23 mouse cellular contexts compared by ENCODE assay signal in genomic region chr12:85754611-85755265, GRCm38 (mm10). TPM values are rescaled to one million over a fixed set of nuclear protein-coding genes. Genes with fewer than 3 reads are reported as not detected.
DNase-seq lines count a peak whose midpoint lies in the region; ATAC-seq and TF ChIP-seq lines count a peak whose summit lies in the region.
"Had no signal": no experiment of that assay in that cellular context is flagged by ENCODE, and none has a peak within 500 bp of the region (broad histone marks: within the 10 kb centered on the region; RNA-seq: fewer than 3 reads in every experiment).

No protein-coding gene starts in this region.

- no peaks in the 10 kb centered on the region for H3K9me3 ChIP-seq in heart, postnatal 0 days (replicated peaks; ENCODE audit: control insufficient read depth, low read length)
- no peaks in the 10 kb centered on the region for H3K9me3 ChIP-seq in stomach, embryonic 16.5 days (replicated peaks; ENCODE audit: control insufficient read depth, low read length)
- H3K9me3 ChIP-seq in stomach, postnatal 0 days (ENCODE audit: control insufficient read depth, low read length) = no peaks in the 10 kb centered on the region
- H3K9me3 ChIP-seq in intestine, embryonic 15.5 days = no peaks in the 10 kb centered on the region
- H3K9me3 ChIP-seq: embryonic facial prominence, embryonic 15.5 days; forebrain, embryonic 10.5 days; hindbrain, embryonic 13.5 days had no signal

- H3K27me3 ChIP-seq in heart, postnatal 0 days (ENCODE audit: control insufficient read depth, insufficient read depth, low read length) = no peaks in the 10 kb centered on the region
- no peaks in the 10 kb centered on the region for H3K27me3 ChIP-seq in stomach, embryonic 16.5 days (ENCODE audit: control insufficient read depth, insufficient read depth, low read length)
- no peaks in the 10 kb centered on the region for H3K27me3 ChIP-seq in stomach, postnatal 0 days (ENCODE audit: control insufficient read depth, insufficient read depth, low read length)
- no peaks in the 10 kb centered on the region for H3K27me3 ChIP-seq in intestine, embryonic 15.5 days (replicated peaks)
- H3K27me3 ChIP-seq: embryonic facial prominence, embryonic 15.5 days; hindbrain, embryonic 13.5 days had no signal

- ATAC-seq in heart, postnatal 0 days (ENCODE audit: insufficient read depth, low read depth) = 0 out of 2 replicates have a peak, but pooled peaks have one; percentile 33
- ATAC-seq in stomach, embryonic 16.5 days (ENCODE audit: insufficient read depth, low FRiP score) = peak; percentile 29; the same call in 1 of the 2 replicates
- ATAC-seq in stomach, postnatal 0 days (ENCODE audit: low FRiP score, low TSS enrichment) = no peak
- ATAC-seq in intestine, embryonic 15.5 days = peak; percentile 73
- ATAC-seq in inflammation-experienced regulatory T-cells, adult 6 months = no peak
- no peak for ATAC-seq in megakaryocyte-erythroid progenitor cell, adult 5-6 weeks (replicated peaks; ENCODE audit: low FRiP score, low TSS enrichment, poor library complexity, severe bottlenecking)
- ATAC-seq: CD4-positive, CD25-positive, alpha-beta regulatory T cell, adult 4 months; forebrain, embryonic 14.5 days had no signal

- TF ChIP-seq EP300 in heart, postnatal 0 days (IDR thresholded peaks at IDR 0.05; ENCODE audit: low read depth) = no peak
- TF ChIP-seq EP300 in stomach, postnatal 0 days (optimal IDR thresholded peaks at IDR 0.05) = no peak

- no peak for TF ChIP-seq CTCF in heart, postnatal 0 days (IDR thresholded peaks at IDR 0.05; ENCODE audit: low read depth)
- TF ChIP-seq CTCF in stomach, postnatal 0 days (IDR thresholded peaks at IDR 0.05; ENCODE audit: low read depth) = no peak

- no peaks in the 10 kb centered on the region for H3K36me3 ChIP-seq in heart, postnatal 0 days (replicated peaks; ENCODE audit: control insufficient read depth, insufficient read depth, low read length)
- H3K36me3 ChIP-seq in stomach, embryonic 16.5 days (ENCODE audit: control insufficient read depth, insufficient read depth, low read length) = no peaks in the 10 kb centered on the region
- H3K36me3 ChIP-seq in stomach, postnatal 0 days (ENCODE audit: control insufficient read depth, insufficient read depth, low read length) = no peaks in the 10 kb centered on the region
- no peaks in the 10 kb centered on the region for H3K36me3 ChIP-seq in intestine, embryonic 15.5 days
- H3K36me3 ChIP-seq: embryonic facial prominence, embryonic 15.5 days; forebrain, embryonic 10.5 days; hindbrain, embryonic 13.5 days had no signal

- WGBS in heart, postnatal 0 days = 54% methylated on average over 5 of the region's 5 CpGs
- 49% methylated on average over 5 of the region's 5 CpGs for WGBS in stomach, embryonic 16.5 days
- WGBS in stomach, postnatal 0 days = 41% methylated on average over 5 of the region's 5 CpGs
- 54% methylated on average over 5 of the region's 5 CpGs for WGBS in intestine, embryonic 15.5 days

- H3K4me2 ChIP-seq in heart, postnatal 0 days (ENCODE audit: low read depth, low read length) = no peak overlapping the region
- no peak overlapping the region for H3K4me2 ChIP-seq in stomach, embryonic 16.5 days (ENCODE audit: low read depth, low read length)
- no peak overlapping the region for H3K4me2 ChIP-seq in stomach, postnatal 0 days (replicated peaks; ENCODE audit: low read depth)
- no peak overlapping the region for H3K4me2 ChIP-seq in intestine, embryonic 15.5 days (replicated peaks)
- H3K4me2 ChIP-seq: embryonic facial prominence, embryonic 15.5 days; hindbrain, embryonic 13.5 days had no signal

- no peak overlapping the region for H3K9ac ChIP-seq in heart, postnatal 0 days (replicated peaks; ENCODE audit: low read depth, low read length)
- no peak overlapping the region for H3K9ac ChIP-seq in stomach, embryonic 16.5 days (ENCODE audit: low read length)
- H3K9ac ChIP-seq in stomach, postnatal 0 days (ENCODE audit: low read length) = no peak overlapping the region
- no peak overlapping the region for H3K9ac ChIP-seq in intestine, embryonic 15.5 days
- H3K9ac ChIP-seq: embryonic facial prominence, embryonic 15.5 days; hindbrain, embryonic 13.5 days had no signal

- no peak for DNase-seq in heart, postnatal 0 days (ENCODE audit: low spot score)
- no peak for DNase-seq in heart, adult 9 months (ENCODE audit: low spot score in 2 of 2)
- DNase-seq in stomach, postnatal 0 days (ENCODE audit: low spot score) = no peak
- DNase-seq: adrenal gland, postnatal 10 days; B cell, adult 2 months; cerebellum, adult 11 months; cerebellum, adult 8-10 months; cerebellum, postnatal 14 days; embryo, embryonic 11 days; gastrocnemius, adult 2 months; gastrocnemius, postnatal 25 days; heart, postnatal 14 days had no signal

- H3K4me1 ChIP-seq in heart, postnatal 0 days (ENCODE audit: control insufficient read depth, insufficient read depth) = no peaks in the 10 kb centered on the region
- H3K4me1 ChIP-seq in stomach, embryonic 16.5 days (ENCODE audit: control insufficient read depth, insufficient read depth, low read length) = no peaks in the 10 kb centered on the region
- no peaks in the 10 kb centered on the region for H3K4me1 ChIP-seq in stomach, postnatal 0 days (replicated peaks; ENCODE audit: control insufficient read depth, insufficient read depth)
- H3K4me1 ChIP-seq in intestine, embryonic 15.5 days (replicated peaks) = no peaks in the 10 kb centered on the region
- H3K4me1 ChIP-seq: embryonic facial prominence, embryonic 15.5 days; hindbrain, embryonic 13.5 days had no signal

- H3K27ac ChIP-seq in heart, postnatal 0 days (ENCODE audit: low read depth) = no peak overlapping the region
- H3K27ac ChIP-seq in stomach, embryonic 16.5 days (ENCODE audit: low read length) = no peak overlapping the region
- H3K27ac ChIP-seq in stomach, postnatal 0 days (replicated peaks) = no peak overlapping the region
- H3K27ac ChIP-seq in intestine, embryonic 15.5 days = no peak overlapping the region
- H3K27ac ChIP-seq: embryonic facial prominence, embryonic 15.5 days; forebrain, embryonic 10.5 days; gastrocnemius, adult 2 months; hindbrain, embryonic 13.5 days had no signal

- no peak overlapping the region for H3K4me3 ChIP-seq in heart, postnatal 0 days (ENCODE audit: low read depth, low read length)
- H3K4me3 ChIP-seq in stomach, embryonic 16.5 days (replicated peaks; ENCODE audit: low read length) = no peak overlapping the region
- no peak overlapping the region for H3K4me3 ChIP-seq in stomach, postnatal 0 days (ENCODE audit: low read depth, low read length)
- H3K4me3 ChIP-seq in intestine, embryonic 15.5 days (replicated peaks) = no peak overlapping the region
- H3K4me3 ChIP-seq: embryonic facial prominence, embryonic 15.5 days; erythroblast, embryonic 14.5 days; forebrain, embryonic 10.5 days; gastrocnemius, adult 2 months; hindbrain, embryonic 13.5 days had no signal

RNA-seq across cellular contexts. Expression of gene Flvcr2, which starts 8.4 kb away (rescaled TPM):
- 16.2 and 28.2 TPM in 2 replicates for total RNA-seq in heart, postnatal 0 days (2014; rRNA removed; ENCODE audit: low replicate concordance)
- 7.3 and 9.7 TPM in 2 replicates for polyA plus RNA-seq in heart, postnatal 0 days (2015; fragmentation: Nextera tagmentation; extraction: Ambion mirVana)
- 2.1 and 2.2 TPM in 2 replicates for polyA plus RNA-seq in stomach, embryonic 16.5 days (2015; fragmentation: Nextera tagmentation; extraction: Ambion mirVana)
- polyA plus RNA-seq in stomach, postnatal 0 days (2015; fragmentation: Nextera tagmentation; extraction: Ambion mirVana) = 4.1 and 4.8 TPM in 2 replicates
- 2.3 and 2.4 TPM in 2 replicates for polyA plus RNA-seq in intestine, embryonic 15.5 days (2015; fragmentation: Nextera tagmentation; extraction: Ambion mirVana)
- polyA plus RNA-seq in inflammation-experienced regulatory T-cells, adult 6 months (2017; shearing (Covaris generic)) = under 1 TPM; 0.58 to 0.74 (median 0.60) TPM
- total RNA-seq in megakaryocyte-erythroid progenitor cell, adult 5-6 weeks (2014; fragmentation: Nextera tagmentation) = not detected in 2 replicates
- not detected in 2 replicates for total RNA-seq in megakaryocyte-erythroid progenitor cell, adult 5-6 weeks (2017)
- total RNA-seq: granulocyte monocyte progenitor cell, adult 5-6 weeks had no signal
- polyA plus RNA-seq: erythroblast, embryonic 14.5 days had no signal

Comparison
In these comparisons a context has a peak if more than half of its experiments do, and no peak if none do; other contexts are left out.
1. ATAC-seq: peak in heart, postnatal 0 days (single experiment), stomach, embryonic 16.5 days (single experiment) and intestine, embryonic 15.5 days (single experiment); none in stomach, postnatal 0 days (single experiment), inflammation-experienced regulatory T-cells, adult 6 months (single experiment) and megakaryocyte-erythroid progenitor cell, adult 5-6 weeks (single experiment).